Mouse (Mus musculus) liver, embryonic 12.5 days (tissue): ENCODE measurements around the gene Gba. TPM values are rescaled to one million over a fixed set of nuclear protein-coding genes. Genes with fewer than 3 reads are reported as not detected.

Source experiments
- ATAC-seq: fragments of 200-750 bp; cut with Nextera tagmentation; 2 replicates; pipeline ENCODE4 v1.8.0; 2017; ENCODE audit warnings: moderate number of reproducible peaks, mild to moderate bottlenecking, moderate library complexity
- H3K27ac ChIP-seq: fragments of 300-500 bp; sonication (generic); 2 replicates; pipeline ENCODE4 v1.5.1; 2016; ENCODE audit warnings: mild to moderate bottlenecking
- H3K27me3 ChIP-seq: fragments of 300-500 bp; sonication (generic); replicated peaks from 2 replicates; pipeline ENCODE4 v1.6.1; 2016; ENCODE audit warnings: mild to moderate bottlenecking, moderate library complexity
- H3K36me3 ChIP-seq: fragments of 300-500 bp; sonication (generic); 2 replicates; pipeline ENCODE4 v1.6.1; 2016; ENCODE audit warnings: mild to moderate bottlenecking, moderate library complexity
- H3K4me1 ChIP-seq: fragments of 300-500 bp; sonication (generic); 2 replicates; pipeline ENCODE4 v1.6.1; 2016
- H3K4me2 ChIP-seq: fragments of 300-500 bp; sonication (generic); 2 replicates; pipeline ENCODE4 v1.6.1; 2016; ENCODE audit warnings: mild to moderate bottlenecking, moderate library complexity
- H3K4me3 ChIP-seq: fragments of 300-500 bp; sonication (generic); 2 replicates; pipeline ENCODE4 v1.5.1; 2016; ENCODE audit warnings: mild to moderate bottlenecking, moderate library complexity
- H3K9ac ChIP-seq: fragments of 300-500 bp; sonication (generic); 2 replicates; pipeline ENCODE4 v1.6.1; 2016; ENCODE audit warnings: mild to moderate bottlenecking, moderate library complexity
- H3K9me3 ChIP-seq: fragments of 300-500 bp; sonication (generic); replicated peaks from 2 replicates; pipeline ENCODE4 v1.6.1; 2016; ENCODE audit warnings: mild to moderate bottlenecking, moderate library complexity
- WGBS: fragments of 180-500 bp; shearing (Covaris S2); methylation state at CpG from one replicate; pipeline ENCODE4 v1.1.7; 2016; ENCODE audit not compliant: insufficient replicate concordance; 5-methylcytosine and 5-hydroxymethylcytosine counted together
- microRNA counts: library from miRNA; unstranded; fragments of <30 nt; microRNA quantifications from one replicate; lab custom pipeline; 2017
- microRNA-seq: library from miRNA; unstranded; fragments of <30 nt; microRNA quantifications from one replicate; pipeline ENCODE4, GENCODE M21; 2017
- polyA plus RNA-seq: library from polyadenylated mRNA; unstranded; fragments of >200 nt; fragmentation: Nextera tagmentation; extraction: Ambion mirVana; gene quantifications from 2 replicates; pipeline ENCODE4 v1.2.1, GENCODE M21; 2016

Gba gene
- polyA plus RNA-seq, 1 experiment from 2014 or later = 26.6 TPM

- Histone ChIP-seq H3K4me2 (peak overlapping the region; percentile 88), H3K9ac (peak overlapping the region; percentile 76; the same call in 1 of the 2 replicates), H3K4me3 (peak overlapping the region; percentile 75; the same call in 1 of the 2 replicates)
Measured at GRCm38 (mm10) chr3:89247466-89247865, 44.7 kb downstream of the Gba start.

GRCm38 (mm10) chr3:89250435-89251040, 47.8 kb downstream of the Gba start:
- peaks cover 43% of the 10 kb centered on the region for H3K27me3 ChIP-seq
- no peak for ATAC-seq
- no peaks in the 10 kb centered on the region for H3K9me3 ChIP-seq
- H3K36me3 ChIP-seq = peaks cover 18% of the 10 kb centered on the region
- WGBS = 14% methylated on average over 7 of the region's 7 CpGs
- H3K4me1 ChIP-seq = peaks cover 48% of the 10 kb centered on the region
- H3K27ac ChIP-seq = no peak overlapping the region
- no peak overlapping the region for H3K9ac ChIP-seq
- H3K4me2 ChIP-seq = no peak overlapping the region
- H3K4me3 ChIP-seq = no peak overlapping the region

More at GRCm38 (mm10) chr3:89247466-89247865, 44.7 kb downstream of the Gba start:
- no peak for ATAC-seq
- Histone ChIP-seq H3K9me3 (no peaks in the 10 kb centered on the region), H3K27ac (no peak overlapping the region), H3K4me1 (peaks cover 65% of the 10 kb centered on the region), H3K27me3 (peaks cover 56% of the 10 kb centered on the region), H3K36me3 (peaks cover 18% of the 10 kb centered on the region)
- 58% methylated on average over 4 of the region's 4 CpGs for WGBS

GRCm38 (mm10) chr3:89251365-89251895, 48.7 kb downstream of the Gba start:
- Histone ChIP-seq H3K9ac (no peak overlapping the region), H3K9me3 (no peaks in the 10 kb centered on the region), H3K4me1 (peaks cover 41% of the 10 kb centered on the region), H3K27ac (no peak overlapping the region), H3K4me3 (0 out of 2 replicates have a peak overlapping the region, but pooled peaks have one; percentile 7), H3K4me2 (peak overlapping the region; percentile 40), H3K36me3 (peaks cover 18% of the 10 kb centered on the region), H3K27me3 (peaks cover 43% of the 10 kb centered on the region)
- ATAC-seq = peak; percentile 33
- WGBS = 5% methylated on average over 17 of the region's 17 CpGs

- Histone ChIP-seq H3K27me3 (peaks cover 78% of the 10 kb centered on the region), H3K9ac (no peak overlapping the region), H3K4me2 (no peak overlapping the region), H3K4me3 (no peak overlapping the region), H3K36me3 (no peaks in the 10 kb centered on the region), H3K4me1 (peaks cover 21% of the 10 kb centered on the region), H3K27ac (no peak overlapping the region), H3K9me3 (no peaks in the 10 kb centered on the region)
- 39% methylated on average over 5 of the region's 5 CpGs for WGBS
- peak; percentile 63 for ATAC-seq
Measured at GRCm38 (mm10) chr3:89254994-89255393, 52.3 kb downstream of the Gba start.

GRCm38 (mm10) chr3:89256177-89256576, 53.4 kb downstream of the Gba start:
- Histone ChIP-seq H3K4me2 (no peak overlapping the region), H3K27ac (no peak overlapping the region), H3K4me1 (peaks cover 11% of the 10 kb centered on the region), H3K9me3 (no peaks in the 10 kb centered on the region), H3K9ac (no peak overlapping the region), H3K4me3 (no peak overlapping the region), H3K36me3 (no peaks in the 10 kb centered on the region), H3K27me3 (peaks cover 75% of the 10 kb centered on the region)
- WGBS = 50% methylated on average over 5 of the region's 5 CpGs
- no peak for ATAC-seq

MicroRNA genes within 50 kb of the gene (microRNA counts, 519-probe panel; counts per million panel counts)
- 582 counts per million, percentile 70 among the panel's probes with 10 or more counts for microRNA mmu-miR-92b (lab: Ali Mortazavi, UCI)

Small RNA genes lying within 50 kb of the gene (microRNA-seq; reads per million reads assigned to microRNA genes)
- gene Mir92b = 150 reads per million, percentile 51 among the genes with 10 or more reads in this experiment

Other genes with a start within 250 kb of the Gba start
- gene Rusc1, start 109.6 kb upstream of the Gba start, polyA plus RNA-seq = 7.7 and 8.8 TPM in 2 replicates
- gene Gm43738, start 101.8 kb upstream of the Gba start, polyA plus RNA-seq = 0.06 TPM in 1 of 2 replicates, not detected in the other
- gene Fdps, start 101.0 kb upstream of the Gba start, polyA plus RNA-seq = 284 and 291 TPM in 2 replicates
- gene Pklr, start 66.8 kb upstream of the Gba start, polyA plus RNA-seq = 162 and 171 TPM in 2 replicates
- 0.81 and 0.86 TPM in 2 replicates for gene Hcn3, start 42.7 kb upstream of the Gba start, polyA plus RNA-seq
- 21.1 and 21.2 TPM in 2 replicates for gene Clk2, start 38.1 kb upstream of the Gba start, polyA plus RNA-seq
- gene Scamp3, start 25.5 kb upstream of the Gba start, polyA plus RNA-seq = 79.8 and 86.3 TPM in 2 replicates
- 5.3 and 6.6 TPM in 2 replicates for gene Fam189b, start 19.8 kb upstream of the Gba start, polyA plus RNA-seq
- 1.7 and 3.1 TPM in 2 replicates for gene Thbs3, start 12.3 kb downstream of the Gba start, polyA plus RNA-seq
- 160 and 167 TPM in 2 replicates for gene Mtx1, start 24.2 kb downstream of the Gba start, polyA plus RNA-seq
- 0.13 TPM in 1 of 2 replicates, not detected in the other for gene Muc1, start 26.1 kb downstream of the Gba start, polyA plus RNA-seq
- gene Krtcap2, start 43.0 kb downstream of the Gba start, polyA plus RNA-seq = 170 and 187 TPM in 2 replicates
- gene Trim46, start 43.4 kb downstream of the Gba start, polyA plus RNA-seq = 0.31 and 0.38 TPM in 2 replicates
- gene Dpm3, start 56.4 kb downstream of the Gba start, polyA plus RNA-seq = 72.3 and 73.6 TPM in 2 replicates
- gene Slc50a1, start 67.6 kb downstream of the Gba start, polyA plus RNA-seq = 19.3 and 21.6 TPM in 2 replicates
- gene Efna1, start 78.2 kb downstream of the Gba start, polyA plus RNA-seq = 5.2 and 5.3 TPM in 2 replicates
- gene Efna3, start 120.0 kb downstream of the Gba start, polyA plus RNA-seq = 0.65 and 1.0 TPM in 2 replicates
- 2.1 and 2.3 TPM in 2 replicates for gene Efna4, start 135.1 kb downstream of the Gba start, polyA plus RNA-seq
- 14.1 and 14.5 TPM in 2 replicates for gene Adam15, start 147.1 kb downstream of the Gba start, polyA plus RNA-seq
- 0.05 and 0.06 TPM in 2 replicates for gene Dcst2, start 159.0 kb downstream of the Gba start, polyA plus RNA-seq
- not detected in 2 replicates for gene Dcst1, start 162.3 kb downstream of the Gba start, polyA plus RNA-seq
- 1.2 and 1.6 TPM in 2 replicates for gene Zbtb7b, start 191.8 kb downstream of the Gba start, polyA plus RNA-seq
- not detected in 2 replicates for gene Lenep, start 199.9 kb downstream of the Gba start, polyA plus RNA-seq
- 21.6 and 22.9 TPM in 2 replicates for gene Flad1, start 208.9 kb downstream of the Gba start, polyA plus RNA-seq
- gene Cks1b, start 215.5 kb downstream of the Gba start, polyA plus RNA-seq = 310 and 316 TPM in 2 replicates
- gene Shc1, start 215.5 kb downstream of the Gba start, polyA plus RNA-seq = 56.8 and 63.3 TPM in 2 replicates
- 22.7 and 23.1 TPM in 2 replicates for gene Pygo2, start 227.3 kb downstream of the Gba start, polyA plus RNA-seq
- 8.3 and 9.2 TPM in 2 replicates for gene Pbxip1, start 233.8 kb downstream of the Gba start, polyA plus RNA-seq